Mouse (Mus musculus): ENCODE data around the gene Lcp2. TPM values are rescaled to one million over a fixed set of nuclear protein-coding genes. Genes with fewer than 3 reads are reported as not detected.

The Lcp2 gene
- polyA plus RNA-seq, 1 experiment, result 53.6 TPM

DNA sequence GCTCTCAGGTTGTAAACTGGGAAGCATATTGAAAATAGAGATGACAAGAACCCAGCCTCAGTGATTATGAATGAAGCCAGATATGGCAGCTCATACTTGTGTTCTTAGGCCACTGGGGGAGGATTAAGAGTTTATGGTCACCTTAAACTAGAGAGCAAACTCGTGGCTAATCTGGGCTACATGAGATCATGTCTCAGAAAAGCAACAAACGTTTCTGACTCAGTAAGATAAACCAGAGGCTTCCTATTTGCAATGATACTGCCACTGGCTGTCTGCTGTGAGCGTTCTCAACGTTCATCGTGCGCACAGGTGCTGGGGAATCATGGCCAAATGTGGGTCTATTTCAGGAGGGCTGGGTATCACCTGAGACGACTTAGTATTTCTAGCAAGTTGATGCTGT lies 37.1 kb downstream of the Lcp2 start:
- H3K27ac ChIP-seq (ENCODE audit: control insufficient read depth, insufficient read depth, low read depth, low read length, poor library complexity), result no peak overlapping the region
- WGBS, result 63% methylated on average over 7 of the region's 7 CpGs
- no peaks in the 10 kb centered on the region for H3K4me1 ChIP-seq (ENCODE audit: control insufficient read depth, insufficient read depth, low read length)
- TF ChIP-seq POLR2A (IDR thresholded peaks at IDR 0.05; ENCODE audit: borderline replicate concordance, control insufficient read depth, low read depth, low read length) (no peak), CTCF (IDR thresholded peaks at IDR 0.05; ENCODE audit: control insufficient read depth, insufficient read depth, low read length) (no peak)
- H3K4me3 ChIP-seq (replicated peaks; ENCODE audit: control insufficient read depth, low read depth, low read length), result no peak overlapping the region

DNA sequence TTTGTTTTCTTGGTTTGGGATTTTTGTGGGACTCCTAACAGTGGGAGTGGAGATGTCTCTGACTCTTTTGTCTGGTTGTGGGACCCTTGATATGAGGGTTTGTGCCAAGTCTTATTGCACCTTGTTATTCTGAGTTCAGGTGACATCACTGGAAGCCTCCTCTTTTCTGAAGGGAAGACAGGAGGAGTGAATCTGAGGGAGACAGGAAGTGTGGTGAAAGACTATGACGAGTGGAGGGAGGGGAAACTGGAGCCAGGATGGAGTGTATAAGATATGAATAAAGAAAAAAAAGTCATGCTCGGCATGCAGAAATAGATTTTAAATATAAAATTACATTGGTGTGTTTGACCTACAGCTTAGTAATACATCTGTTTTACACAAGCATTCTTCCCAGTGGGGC lies 37.9 kb downstream of the Lcp2 start:
- no peaks in the 10 kb centered on the region for H3K4me1 ChIP-seq (ENCODE audit: control insufficient read depth, insufficient read depth, low read length)
- WGBS, result 30% methylated on average over 2 of the region's 2 CpGs

DNA sequence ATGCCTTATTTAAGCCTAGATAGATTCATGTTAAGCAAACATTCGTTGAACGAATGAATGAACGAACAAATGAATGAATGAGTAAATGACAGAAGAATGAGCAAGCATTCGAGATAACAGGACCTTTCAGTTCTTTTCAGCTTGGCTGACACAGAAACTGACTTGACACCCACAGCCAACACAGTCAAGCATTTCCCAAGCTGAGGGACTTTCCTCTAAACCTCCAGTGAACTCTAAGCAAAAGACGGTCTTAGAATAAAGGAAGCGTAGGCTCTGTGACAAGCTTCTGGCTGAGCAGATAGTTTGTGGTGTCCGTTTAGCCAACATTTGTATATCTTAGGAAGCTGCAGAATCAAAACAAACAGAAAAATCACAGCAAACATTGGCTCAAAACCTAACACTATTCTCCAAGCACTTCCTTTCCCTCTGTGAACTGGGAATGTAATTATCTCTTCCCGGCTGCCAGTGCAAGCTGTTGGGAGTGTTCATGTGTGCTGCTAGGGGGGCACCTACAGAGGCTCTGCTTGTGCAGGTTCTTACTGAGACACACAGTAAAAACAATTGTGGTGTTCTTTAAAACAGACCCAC lies 39.5 kb downstream of the Lcp2 start:
- Histone ChIP-seq H3K4me3 (replicated peaks; ENCODE audit: control insufficient read depth, low read depth, low read length) (no peak overlapping the region), H3K27ac (ENCODE audit: control insufficient read depth, insufficient read depth, low read depth, low read length, poor library complexity) (no peak overlapping the region), H3K4me1 (ENCODE audit: control insufficient read depth, insufficient read depth, low read length) (no peaks in the 10 kb centered on the region)
- 86% methylated on average over 8 of the region's 8 CpGs for WGBS
- no peak for TF ChIP-seq POLR2A (IDR thresholded peaks at IDR 0.05; ENCODE audit: borderline replicate concordance, control insufficient read depth, low read depth, low read length)
- no peak for TF ChIP-seq CTCF (IDR thresholded peaks at IDR 0.05; ENCODE audit: control insufficient read depth, insufficient read depth, low read length)

More for the DNA sequence above, 37.9 kb downstream of the Lcp2 start:
- Histone ChIP-seq H3K27ac (ENCODE audit: control insufficient read depth, insufficient read depth, low read depth, low read length, poor library complexity) (no peak overlapping the region), H3K4me3 (replicated peaks; ENCODE audit: control insufficient read depth, low read depth, low read length) (no peak overlapping the region)
- TF ChIP-seq POLR2A (IDR thresholded peaks at IDR 0.05; ENCODE audit: borderline replicate concordance, control insufficient read depth, low read depth, low read length) (no peak), CTCF (IDR thresholded peaks at IDR 0.05; ENCODE audit: control insufficient read depth, insufficient read depth, low read length) (no peak)

DNA sequence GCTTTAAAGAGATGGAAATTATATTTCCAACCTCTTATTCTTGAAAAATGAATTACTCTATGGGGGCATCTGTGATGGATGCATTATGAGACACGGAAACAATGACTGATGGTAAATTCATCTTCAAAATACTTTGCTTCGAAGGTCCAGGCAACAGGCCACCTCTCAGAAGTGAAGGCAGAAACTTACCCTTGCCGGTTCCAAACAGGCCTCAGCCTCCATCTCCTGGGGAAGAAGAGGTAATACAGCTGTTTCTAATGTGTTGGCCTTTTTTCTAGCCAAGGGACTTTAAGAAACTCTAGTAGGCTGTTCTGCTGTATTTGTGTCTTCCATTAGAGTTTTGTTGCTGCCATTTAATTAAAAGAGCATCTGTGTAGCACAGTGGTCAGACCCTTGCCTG lies 40.3 kb downstream of the Lcp2 start:
- TF ChIP-seq CTCF (IDR thresholded peaks at IDR 0.05; ENCODE audit: control insufficient read depth, insufficient read depth, low read length), result no peak
- TF ChIP-seq POLR2A (IDR thresholded peaks at IDR 0.05; ENCODE audit: borderline replicate concordance, control insufficient read depth, low read depth, low read length), result no peak
- H3K4me3 ChIP-seq (replicated peaks; ENCODE audit: control insufficient read depth, low read depth, low read length), result no peak overlapping the region
- 76% methylated on average over 3 of the region's 3 CpGs for WGBS
- H3K4me1 ChIP-seq (ENCODE audit: control insufficient read depth, insufficient read depth, low read length), result no peaks in the 10 kb centered on the region
- no peak overlapping the region for H3K27ac ChIP-seq (ENCODE audit: control insufficient read depth, insufficient read depth, low read depth, low read length, poor library complexity)

DNA sequence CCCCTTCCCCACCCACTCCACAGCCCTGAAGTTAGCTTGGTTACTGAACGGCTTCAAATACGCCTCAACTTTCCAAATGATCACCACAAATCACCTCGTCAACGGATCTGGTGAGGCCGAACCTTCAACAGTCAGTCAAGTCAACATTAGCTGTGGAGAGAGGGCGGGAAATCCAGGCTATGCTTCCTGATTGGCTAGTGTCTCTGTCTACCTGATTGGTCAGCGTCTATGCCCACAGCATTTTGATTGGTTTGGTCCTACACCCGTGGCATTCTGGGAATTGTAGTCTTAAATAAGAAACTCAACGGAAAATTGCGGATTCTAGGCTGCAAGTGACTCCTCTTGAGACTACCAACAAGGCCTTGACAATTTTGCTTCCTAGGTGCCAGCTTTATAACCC lies 51.7 kb downstream of the Lcp2 start, which contains the start of gene 4930469K13Rik:
Gene 4930469K13Rik (minus strand): TSS at position 133 of the 400 bp plus-strand sequence.
- TF ChIP-seq CTCF (IDR thresholded peaks at IDR 0.05; ENCODE audit: control insufficient read depth, insufficient read depth, low read length), result no peak
- no peaks in the 10 kb centered on the region; the same call in 1 of the 2 replicates for H3K4me1 ChIP-seq (ENCODE audit: control insufficient read depth, insufficient read depth, low read length)
- 88% methylated on average over 10 of the region's 10 CpGs for WGBS
- no peak within 1 kb of the TSS for H3K4me3 ChIP-seq (replicated peaks; ENCODE audit: control insufficient read depth, low read depth, low read length)
- no peak within 1 kb of the TSS for H3K27ac ChIP-seq (ENCODE audit: control insufficient read depth, insufficient read depth, low read depth, low read length, poor library complexity)

DNA sequence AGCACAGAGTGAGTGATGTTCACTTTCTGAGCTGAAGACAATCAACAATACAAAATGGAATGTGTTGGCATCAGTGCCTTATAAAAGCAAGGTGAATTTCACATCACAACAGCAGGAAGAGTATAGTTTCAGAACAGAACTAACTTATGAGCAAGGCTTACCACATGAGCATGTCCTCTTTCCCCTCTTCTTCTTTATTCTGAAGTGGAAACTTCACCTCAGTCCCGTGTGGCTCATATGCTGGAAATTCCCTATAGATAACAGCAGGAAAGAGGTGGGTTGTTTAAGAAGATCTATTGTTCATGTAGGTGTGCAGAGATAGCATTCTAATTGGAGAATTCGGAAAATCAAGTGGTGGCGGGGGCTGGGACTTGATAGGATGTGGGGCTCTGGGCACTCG lies 55.1 kb downstream of the Lcp2 start:
- H3K4me3 ChIP-seq (replicated peaks; ENCODE audit: control insufficient read depth, low read depth, low read length), result no peak overlapping the region
- no peaks in the 10 kb centered on the region; the same call in 1 of the 2 replicates for H3K4me1 ChIP-seq (ENCODE audit: control insufficient read depth, insufficient read depth, low read length)
- 66% methylated on average over 4 of the region's 4 CpGs for WGBS
- no peak for TF ChIP-seq POLR2A (IDR thresholded peaks at IDR 0.05; ENCODE audit: borderline replicate concordance, control insufficient read depth, low read depth, low read length)
- no peak for TF ChIP-seq CTCF (IDR thresholded peaks at IDR 0.05; ENCODE audit: control insufficient read depth, insufficient read depth, low read length)
- no peak overlapping the region for H3K27ac ChIP-seq (ENCODE audit: control insufficient read depth, insufficient read depth, low read depth, low read length, poor library complexity)

DNA sequence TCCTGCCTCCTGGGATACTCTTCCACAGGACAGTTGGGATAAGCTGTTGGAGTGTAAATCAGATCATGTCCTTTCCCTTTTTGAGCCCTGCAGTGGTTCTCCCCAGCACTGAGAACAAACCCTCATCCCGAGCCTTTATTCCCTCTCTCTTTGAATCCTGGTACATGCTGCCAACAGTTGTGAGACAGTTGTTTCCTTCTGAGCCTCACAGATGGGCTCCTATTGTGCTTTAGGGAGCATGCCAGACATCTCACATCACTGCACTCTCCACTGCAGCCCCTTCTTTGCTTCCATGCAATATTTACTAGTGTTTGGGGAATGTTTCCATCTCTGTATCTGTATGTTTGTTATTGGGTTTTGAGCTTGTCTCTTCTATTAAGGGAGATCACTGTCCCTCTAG lies 58.2 kb downstream of the Lcp2 start:
- H3K4me3 ChIP-seq (replicated peaks; ENCODE audit: control insufficient read depth, low read depth, low read length), result no peak overlapping the region
- H3K4me1 ChIP-seq (ENCODE audit: control insufficient read depth, insufficient read depth, low read length), result no peaks in the 10 kb centered on the region
- H3K27ac ChIP-seq (ENCODE audit: control insufficient read depth, insufficient read depth, low read depth, low read length, poor library complexity), result no peak overlapping the region
- whole genome bisulfite sequencing, result 72% methylated on average over 1 of the region's 1 CpGs
- TF ChIP-seq CTCF (IDR thresholded peaks at IDR 0.05; ENCODE audit: control insufficient read depth, insufficient read depth, low read length), result no peak
- no peak for TF ChIP-seq POLR2A (IDR thresholded peaks at IDR 0.05; ENCODE audit: borderline replicate concordance, control insufficient read depth, low read depth, low read length)

DNA sequence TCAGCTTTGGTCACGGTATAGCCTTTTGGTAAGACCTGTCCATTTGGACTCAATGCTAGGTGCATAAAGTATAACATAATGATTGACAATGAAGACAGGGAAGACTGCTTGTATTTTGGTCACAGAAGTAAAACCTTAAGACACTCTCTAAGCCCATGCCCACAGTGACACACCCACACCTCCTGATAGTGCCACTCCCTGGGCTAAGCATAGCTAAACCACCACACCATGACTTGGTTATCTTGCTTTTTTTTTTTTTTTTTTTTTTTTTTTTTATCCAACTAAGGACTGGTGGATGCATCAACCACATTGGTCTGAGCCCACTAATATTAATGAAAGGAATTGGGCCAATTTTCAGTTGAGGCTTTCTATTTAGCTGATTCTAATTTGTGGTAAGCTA lies 62.5 kb downstream of the Lcp2 start:
- TF ChIP-seq POLR2A (IDR thresholded peaks at IDR 0.05; ENCODE audit: borderline replicate concordance, control insufficient read depth, low read depth, low read length) (no peak), CTCF (IDR thresholded peaks at IDR 0.05; ENCODE audit: control insufficient read depth, insufficient read depth, low read length) (no peak)
- Histone ChIP-seq H3K4me3 (replicated peaks; ENCODE audit: control insufficient read depth, low read depth, low read length) (no peak overlapping the region), H3K27ac (ENCODE audit: control insufficient read depth, insufficient read depth, low read depth, low read length, poor library complexity) (no peak overlapping the region), H3K4me1 (ENCODE audit: control insufficient read depth, insufficient read depth, low read length) (no peaks in the 10 kb centered on the region)
- 85% methylated on average over 1 of the region's 1 CpGs for WGBS

DNA sequence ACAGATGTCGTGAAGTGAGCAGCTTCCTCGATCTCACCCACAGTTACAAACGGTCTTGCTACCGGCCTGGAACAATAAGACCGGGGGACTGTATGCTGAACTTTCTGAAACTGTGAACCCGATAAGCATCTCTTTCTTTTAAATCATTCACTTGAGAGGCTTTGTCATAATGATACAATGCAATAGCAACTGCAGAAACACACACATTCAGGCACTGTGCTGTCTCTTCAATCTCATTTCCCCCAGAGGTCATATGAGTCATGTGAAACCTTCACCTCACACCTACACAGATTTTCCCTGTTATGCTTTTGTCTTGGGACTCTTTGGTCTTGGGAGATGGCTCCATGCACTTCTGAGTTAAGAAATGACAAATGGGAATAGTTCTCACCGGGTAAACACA lies 65.2 kb downstream of the Lcp2 start:
- WGBS, result 64% methylated on average over 7 of the region's 7 CpGs

More for the DNA sequence above, 65.2 kb downstream of the Lcp2 start:
- Histone ChIP-seq H3K27ac (ENCODE audit: control insufficient read depth, insufficient read depth, low read depth, low read length, poor library complexity) (no peak overlapping the region), H3K4me3 (replicated peaks; ENCODE audit: control insufficient read depth, low read depth, low read length) (no peak overlapping the region), H3K4me1 (ENCODE audit: control insufficient read depth, insufficient read depth, low read length) (no peaks in the 10 kb centered on the region)
- TF ChIP-seq POLR2A (IDR thresholded peaks at IDR 0.05; ENCODE audit: borderline replicate concordance, control insufficient read depth, low read depth, low read length) (no peak), CTCF (IDR thresholded peaks at IDR 0.05; ENCODE audit: control insufficient read depth, insufficient read depth, low read length) (no peak)

All from bone marrow, adult 2 months (tissue).